Mouse (Mus musculus) thymus, adult 2 months (tissue): ENCODE data around the gene Gtf2ird1. TPM values are rescaled to one million over a fixed set of nuclear protein-coding genes. Genes with fewer than 3 reads are reported as not detected.

ENCODE experiments used
- DNase-seq: peaks from one replicate; pipeline ENCODE4 v3.0.0; 2021
- H3K27ac ChIP-seq: fragments of 200-500 bp; 2 replicates; pipeline ENCODE4 v1.5.1; 2012; ENCODE audit warnings: low read length, control low read depth; ENCODE audit not compliant: control insufficient read depth, insufficient read depth
- H3K27me3 ChIP-seq: fragments of 200-500 bp; 2 replicates; pipeline ENCODE4 v1.6.1; 2012; ENCODE audit warnings: mild to moderate bottlenecking, low read length, moderate library complexity, mixed read lengths; ENCODE audit not compliant: control insufficient read depth, insufficient read depth
- H3K36me3 ChIP-seq: fragments of 200-500 bp; 2 replicates; pipeline ENCODE4 v1.6.1; 2012; ENCODE audit warnings: mild to moderate bottlenecking, low read length, moderate library complexity; ENCODE audit not compliant: control insufficient read depth, insufficient read depth
- H3K4me1 ChIP-seq: fragments of 200-500 bp; replicated peaks from 2 replicates; pipeline ENCODE4 v1.6.1; 2012; ENCODE audit warnings: low read length; ENCODE audit not compliant: control insufficient read depth, insufficient read depth
- H3K4me3 ChIP-seq: fragments of 200-500 bp; 2 replicates; pipeline ENCODE4 v1.5.1; 2012; ENCODE audit warnings: mild to moderate bottlenecking, low read length, control low read depth, moderate library complexity; ENCODE audit not compliant: control insufficient read depth, insufficient read depth
- CTCF ChIP-seq: fragments of 200-500 bp; IDR thresholded peaks from 2 replicates; pipeline ENCODE4 v1.5.1; 2012; ENCODE audit warnings: mild to moderate bottlenecking, control low read depth, low read length, moderate library complexity, borderline replicate concordance; ENCODE audit not compliant: control insufficient read depth, poor library complexity, insufficient read depth; ENCODE audit errors: extremely low read depth
- POLR2A ChIP-seq: fragments of 200-500 bp; IDR thresholded peaks from 2 replicates; pipeline ENCODE4 v1.6.1; 2012; ENCODE audit warnings: mild to moderate bottlenecking, low read length, control low read depth, moderate library complexity; ENCODE audit not compliant: control insufficient read depth, poor library complexity, insufficient read depth; ENCODE audit errors: extremely low read depth
- whole genome bisulfite sequencing: fragments of 180-500 bp; shearing (Covaris S2); methylation state at CpG from one replicate; pipeline ENCODE4 v1.1.7; 2018; 5-methylcytosine and 5-hydroxymethylcytosine counted together
- polyA plus RNA-seq: library from polyadenylated mRNA; depleted of rRNA; stranded (reverse); fragments of >200 nt; gene quantifications from 2 replicates; pipeline ENCODE4 v1.2.3, GENCODE M21; 2012

Gene Gtf2ird1
- polyA plus RNA-seq, 1 experiment = 75.6 TPM

DNA sequence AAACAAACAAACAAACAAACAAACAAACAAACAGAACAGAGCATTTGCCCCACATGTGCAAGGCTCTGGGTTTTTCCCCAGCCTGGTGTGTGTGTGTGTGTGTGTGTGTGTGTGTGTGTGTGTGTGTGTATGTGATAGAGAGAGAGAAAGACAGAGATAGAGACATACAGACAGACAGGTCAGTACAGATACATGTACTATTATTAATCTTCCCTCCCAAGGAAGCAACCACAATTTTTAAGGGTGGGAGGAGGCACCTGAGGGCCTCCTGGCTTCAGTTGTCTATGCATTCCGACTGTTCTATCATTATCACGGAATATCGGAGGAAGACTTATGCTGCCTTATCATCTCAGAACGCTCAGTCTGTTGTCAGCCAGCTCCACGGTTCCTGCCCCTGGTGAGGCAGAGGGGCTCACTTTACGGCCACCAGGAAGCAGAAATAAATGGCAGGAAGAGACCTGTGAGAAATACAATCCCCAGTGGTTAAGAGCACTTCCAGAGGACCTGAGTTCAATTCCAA is 128.0 kb downstream of the Gtf2ird1 start:
- Histone ChIP-seq H3K27me3 (no peaks in the 10 kb centered on the region), H3K4me3 (no peak overlapping the region), H3K36me3 (no peaks in the 10 kb centered on the region), H3K27ac (no peak overlapping the region), H3K4me1 (peaks cover 27% of the 10 kb centered on the region)
- TF ChIP-seq CTCF (no peak), POLR2A (no peak)
- no peak for DNase-seq
- 93% methylated on average over 6 of the region's 6 CpGs for WGBS

DNA sequence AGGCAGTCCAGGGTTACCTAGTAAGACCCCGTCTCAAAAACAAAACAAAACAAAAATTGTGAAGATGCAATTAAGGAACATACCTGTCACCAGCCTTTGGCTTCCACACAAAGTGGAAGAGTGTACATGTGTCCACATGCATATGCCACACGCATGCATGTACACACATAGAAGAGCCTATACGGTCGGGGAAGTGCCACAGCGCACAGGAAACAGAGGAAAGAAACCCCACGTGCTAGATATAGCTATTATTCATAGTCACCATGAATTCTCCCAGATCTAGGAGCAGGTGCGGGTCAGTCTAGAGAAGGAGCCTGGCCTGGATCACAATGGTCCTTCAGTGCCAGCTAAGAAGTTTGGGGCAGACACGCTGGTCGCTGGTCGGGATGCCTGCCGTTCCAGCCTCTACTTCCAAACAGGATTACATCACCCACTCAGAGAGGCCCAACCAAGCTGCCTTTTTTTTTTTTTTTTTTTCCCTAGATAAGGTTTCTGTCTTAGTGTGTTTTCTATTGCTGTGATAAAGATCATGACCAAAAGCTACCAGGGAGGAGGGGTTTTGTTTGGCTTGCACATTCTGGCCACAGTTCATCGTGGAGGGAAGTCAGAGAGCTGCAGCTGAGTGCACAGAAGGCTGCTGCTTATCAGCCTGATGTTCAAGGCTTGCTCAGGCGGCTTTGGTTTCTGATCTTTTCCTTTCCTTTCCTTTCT is 130.5 kb downstream of the Gtf2ird1 start:
- TF ChIP-seq POLR2A (no peak), CTCF (no peak)
- peak overlapping the region; percentile 57 for H3K27ac ChIP-seq
- H3K36me3 ChIP-seq = no peaks in the 10 kb centered on the region
- H3K4me1 ChIP-seq = peaks cover 14% of the 10 kb centered on the region
- DNase-seq = no peak
- H3K27me3 ChIP-seq = no peaks in the 10 kb centered on the region
- WGBS = 56% methylated on average over 13 of the region's 13 CpGs
- no peak overlapping the region for H3K4me3 ChIP-seq

DNA sequence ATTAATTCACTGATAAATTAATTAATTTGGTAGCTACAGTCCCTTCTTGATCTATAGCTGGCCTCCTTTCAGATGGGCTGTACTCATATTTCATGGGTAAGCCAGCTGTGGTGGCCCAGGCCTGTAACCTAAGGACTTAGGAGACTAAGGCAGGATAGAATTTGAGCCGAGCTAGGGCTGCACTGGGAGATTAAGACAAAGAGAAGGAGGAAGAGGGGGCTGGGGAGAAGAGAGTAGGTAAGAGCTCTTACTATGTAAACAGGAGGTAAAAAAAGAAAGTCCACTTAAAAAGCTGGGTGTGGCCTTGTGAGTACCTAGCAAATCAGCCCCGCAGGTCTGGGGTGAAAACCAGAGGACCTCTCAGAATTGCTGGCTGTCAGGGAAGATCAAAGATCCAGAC is 132.6 kb downstream of the Gtf2ird1 start:
- no peak for DNase-seq
- TF ChIP-seq CTCF = no peak
- Histone ChIP-seq H3K4me1 (peaks cover 14% of the 10 kb centered on the region), H3K4me3 (no peak overlapping the region), H3K27ac (0 out of 2 replicates have a peak overlapping the region, but pooled peaks have one; percentile 33), H3K27me3 (no peaks in the 10 kb centered on the region), H3K36me3 (no peaks in the 10 kb centered on the region)
- WGBS = 82% methylated on average over 2 of the region's 2 CpGs

DNA sequence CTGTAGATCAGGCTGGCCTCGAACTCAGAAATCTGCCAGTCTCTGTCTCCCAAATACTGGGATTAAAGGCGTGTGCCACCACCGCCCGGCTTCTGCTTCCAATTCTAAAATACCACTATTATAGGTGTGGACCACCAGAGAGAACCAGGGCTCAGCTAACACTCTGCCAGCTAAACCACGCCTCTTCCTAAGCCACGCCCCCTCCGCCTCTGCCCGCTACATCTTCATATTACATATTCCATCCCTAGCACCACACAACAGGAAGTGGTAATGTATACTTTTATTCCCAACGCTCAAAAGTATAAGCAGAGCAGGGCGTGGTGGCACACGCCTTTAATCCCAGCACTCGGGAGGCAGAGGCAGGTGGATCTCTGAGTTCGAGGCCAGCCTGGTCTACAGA is 133.2 kb downstream of the Gtf2ird1 start:
- H3K36me3 ChIP-seq = no peaks in the 10 kb centered on the region
- H3K27ac ChIP-seq = no peak overlapping the region
- H3K4me1 ChIP-seq = peaks cover 14% of the 10 kb centered on the region
- no peak for TF ChIP-seq CTCF
- no peak for TF ChIP-seq POLR2A
- no peak overlapping the region for H3K4me3 ChIP-seq
- WGBS = 65% methylated on average over 13 of the region's 13 CpGs
- no peaks in the 10 kb centered on the region for H3K27me3 ChIP-seq
- DNase-seq = peak; percentile 34

DNA sequence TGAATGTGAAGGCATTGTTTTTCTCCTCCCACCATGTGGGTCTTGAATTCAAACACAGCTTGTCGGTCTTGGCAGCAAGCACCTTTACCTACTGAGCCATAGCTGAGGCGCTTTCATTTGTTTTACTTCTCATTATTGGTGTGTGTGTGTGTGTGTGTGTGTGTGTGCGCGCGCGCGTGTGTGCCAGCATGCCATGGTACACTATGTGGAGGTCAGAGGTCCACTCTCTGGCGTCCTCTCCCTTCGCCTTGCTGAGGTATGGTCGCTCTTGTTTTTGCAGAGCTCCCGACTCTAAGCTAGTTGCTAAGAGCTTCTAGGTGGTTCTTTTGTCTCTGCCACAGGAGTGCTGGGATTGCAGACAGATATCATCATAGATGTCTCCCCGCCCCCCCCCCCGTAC is 134.2 kb downstream of the Gtf2ird1 start:
- Histone ChIP-seq H3K4me3 (no peak overlapping the region), H3K27me3 (no peaks in the 10 kb centered on the region), H3K36me3 (no peaks in the 10 kb centered on the region), H3K27ac (no peak overlapping the region), H3K4me1 (peaks cover 14% of the 10 kb centered on the region)
- DNase-seq = no peak
- 95% methylated on average over 13 of the region's 13 CpGs for whole genome bisulfite sequencing
- no peak for TF ChIP-seq POLR2A
- TF ChIP-seq CTCF = no peak

DNA sequence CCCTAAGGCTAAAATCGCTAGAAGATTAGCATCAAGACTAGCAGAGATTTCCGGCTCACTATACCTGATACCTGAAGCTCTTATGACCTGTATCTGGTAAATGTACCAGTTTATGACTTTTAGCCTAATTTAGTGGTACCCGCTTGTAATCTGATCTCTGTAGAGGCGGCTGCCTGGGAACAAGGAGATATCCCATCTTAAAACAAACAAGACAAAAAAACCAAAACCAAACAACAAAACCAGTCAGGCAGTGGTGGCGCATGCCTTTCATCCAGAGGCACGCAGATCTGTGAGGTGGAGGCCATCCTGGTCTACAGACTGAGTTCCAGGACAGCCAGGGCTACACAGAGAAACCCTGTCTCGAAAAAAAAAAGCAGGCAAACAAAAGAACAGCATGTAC is 134.8 kb downstream of the Gtf2ird1 start:
- no peak for DNase-seq
- H3K4me3 ChIP-seq = no peak overlapping the region
- WGBS = 88% methylated on average over 7 of the region's 7 CpGs
- H3K27me3 ChIP-seq = no peaks in the 10 kb centered on the region
- H3K36me3 ChIP-seq = no peaks in the 10 kb centered on the region
- H3K4me1 ChIP-seq = peaks cover 14% of the 10 kb centered on the region
- no peak overlapping the region for H3K27ac ChIP-seq
- no peak for TF ChIP-seq POLR2A
- TF ChIP-seq CTCF = no peak
